Mouse (Mus musculus) limb, embryonic 15.5 days (tissue): ENCODE measurements around the gene Rnf20. TPM values are rescaled to one million over a fixed set of nuclear protein-coding genes. Genes with fewer than 3 reads are reported as not detected.

Source experiments
- ATAC-seq: fragments of 200-750 bp; cut with Nextera tagmentation; 2 replicates; pipeline ENCODE4 v1.8.0; 2017; ENCODE audit warnings: low read depth, moderate TSS enrichment; ENCODE audit not compliant: insufficient number of reproducible peaks, low FRiP score, low TSS enrichment
- H3K27ac ChIP-seq: fragments of 300-500 bp; sonication (generic); 2 replicates; pipeline ENCODE4 v1.5.1; 2015; ENCODE audit warnings: moderate library complexity, mild to moderate bottlenecking, inconsistent platforms
- H3K27me3 ChIP-seq: fragments of 300-500 bp; sonication (generic); 2 replicates; pipeline ENCODE4 v1.6.1; 2015; ENCODE audit warnings: inconsistent platforms
- H3K36me3 ChIP-seq: fragments of 300-500 bp; sonication (generic); 2 replicates; pipeline ENCODE4 v1.6.1; 2015; ENCODE audit warnings: inconsistent platforms
- H3K4me1 ChIP-seq: fragments of 300-500 bp; sonication (generic); 2 replicates; pipeline ENCODE4 v1.6.1; 2015; ENCODE audit warnings: inconsistent platforms
- H3K4me2 ChIP-seq: fragments of 300-500 bp; sonication (generic); 2 replicates; pipeline ENCODE4 v1.6.1; 2015; ENCODE audit warnings: mild to moderate bottlenecking, inconsistent platforms
- H3K4me3 ChIP-seq: fragments of 300-500 bp; sonication (generic); 2 replicates; pipeline ENCODE4 v1.5.1; 2015; ENCODE audit warnings: mild to moderate bottlenecking, inconsistent platforms
- H3K9ac ChIP-seq: fragments of 300-500 bp; sonication (generic); 2 replicates; pipeline ENCODE4 v1.6.1; 2015; ENCODE audit warnings: inconsistent platforms
- H3K9me3 ChIP-seq: fragments of 300-500 bp; sonication (generic); 2 replicates; pipeline ENCODE4 v1.6.1; 2016; ENCODE audit warnings: inconsistent platforms
- WGBS: fragments of 180-500 bp; shearing (Covaris S2); methylation state at CpG from one replicate; pipeline ENCODE4 v1.1.7; 2015; 5-methylcytosine and 5-hydroxymethylcytosine counted together
- polyA plus RNA-seq: library from polyadenylated mRNA; unstranded; fragments of >200 nt; fragmentation: Nextera tagmentation; extraction: Ambion mirVana; gene quantifications from 2 replicates; pipeline ENCODE4 v1.2.1, GENCODE M21; 2015

Rnf20 gene
- polyA plus RNA-seq, 1 experiment from 2014 or later: 40.0 TPM

- no peak for ATAC-seq
- Histone ChIP-seq H3K4me1 (no peaks in the 10 kb centered on the region), H3K9ac (no peak overlapping the region), H3K4me2 (no peak overlapping the region), H3K36me3 (peaks cover 26% of the 10 kb centered on the region), H3K4me3 (no peak overlapping the region), H3K27me3 (no peaks in the 10 kb centered on the region), H3K9me3 (no peaks in the 10 kb centered on the region), H3K27ac (no peak overlapping the region)
- 84% methylated on average over 5 of the region's 5 CpGs for WGBS
Observed at GRCm38 (mm10) chr4:49664850-49665249, 33.0 kb downstream of the Rnf20 start.

GRCm38 (mm10) chr4:49676071-49676470 lies 44.3 kb downstream of the Rnf20 start:
- ATAC-seq: no peak
- Histone ChIP-seq H3K4me1 (no peaks in the 10 kb centered on the region), H3K36me3 (no peaks in the 10 kb centered on the region), H3K4me2 (no peak overlapping the region), H3K9me3 (no peaks in the 10 kb centered on the region), H3K27me3 (no peaks in the 10 kb centered on the region), H3K27ac (no peak overlapping the region), H3K9ac (no peak overlapping the region), H3K4me3 (no peak overlapping the region)
- 89% methylated on average over 6 of the region's 6 CpGs for WGBS

- no peak for ATAC-seq
- H3K9me3 ChIP-seq: no peaks in the 10 kb centered on the region
Observed at GRCm38 (mm10) chr4:49676790-49677189, 45.0 kb downstream of the Rnf20 start.

GRCm38 (mm10) chr4:49680171-49680875 lies 48.5 kb downstream of the Rnf20 start:
- 90% methylated on average over 11 of the region's 11 CpGs for WGBS
- no peak for ATAC-seq

More at GRCm38 (mm10) chr4:49676790-49677189, 45.0 kb downstream of the Rnf20 start:
- H3K27me3 ChIP-seq: no peaks in the 10 kb centered on the region
- no peaks in the 10 kb centered on the region for H3K4me1 ChIP-seq
- no peak overlapping the region for H3K9ac ChIP-seq
- no peaks in the 10 kb centered on the region for H3K36me3 ChIP-seq
- H3K27ac ChIP-seq: no peak overlapping the region
- WGBS: 65% methylated on average over 7 of the region's 7 CpGs
- H3K4me2 ChIP-seq: no peak overlapping the region
- no peak overlapping the region for H3K4me3 ChIP-seq

GRCm38 (mm10) chr4:49681812-49682211 lies 50.0 kb downstream of the Rnf20 start, which contains the start of gene Ppp3r2:
Ppp3r2 (minus strand) TSS chr4:49682024.
- 85% methylated on average over 13 of the region's 13 CpGs for WGBS
- H3K4me3 ChIP-seq: no peak within 1 kb of the TSS

More at GRCm38 (mm10) chr4:49680171-49680875, 48.5 kb downstream of the Rnf20 start:
- H3K4me3 ChIP-seq: no peak overlapping the region
- no peaks in the 10 kb centered on the region for H3K27me3 ChIP-seq
- H3K4me1 ChIP-seq: no peaks in the 10 kb centered on the region
- H3K9me3 ChIP-seq: no peaks in the 10 kb centered on the region
- H3K27ac ChIP-seq: no peak overlapping the region
- no peaks in the 10 kb centered on the region for H3K36me3 ChIP-seq
- no peak overlapping the region for H3K4me2 ChIP-seq
- H3K9ac ChIP-seq: no peak overlapping the region

GRCm38 (mm10) chr4:49688594-49689288 lies 56.9 kb downstream of the Rnf20 start:
- 21% methylated on average over 9 of the region's 9 CpGs for WGBS
- no peak for ATAC-seq
- no peak overlapping the region; the same call in 1 of the 2 replicates for H3K9ac ChIP-seq
- H3K4me1 ChIP-seq: no peaks in the 10 kb centered on the region
- H3K27ac ChIP-seq: no peak overlapping the region
- no peaks in the 10 kb centered on the region for H3K36me3 ChIP-seq
- H3K4me3 ChIP-seq: no peak overlapping the region
- H3K9me3 ChIP-seq: no peaks in the 10 kb centered on the region
- H3K27me3 ChIP-seq: no peaks in the 10 kb centered on the region
- H3K4me2 ChIP-seq: no peak overlapping the region

More at GRCm38 (mm10) chr4:49681812-49682211, 50.0 kb downstream of the Rnf20 start, which contains the start of gene Ppp3r2:
- Histone ChIP-seq H3K9me3 (no peaks in the 10 kb centered on the region), H3K9ac (no peak within 1 kb of the TSS), H3K36me3 (no peaks in the 10 kb centered on the region), H3K4me2 (no peak within 1 kb of the TSS), H3K27ac (no peak within 1 kb of the TSS), H3K4me1 (no peaks in the 10 kb centered on the region), H3K27me3 (no peaks in the 10 kb centered on the region)
- ATAC-seq: no peak

- Histone ChIP-seq H3K9me3 (no peaks in the 10 kb centered on the region; the same call in 1 of the 2 replicates), H3K4me3 (no peak overlapping the region), H3K27me3 (no peaks in the 10 kb centered on the region), H3K27ac (no peak overlapping the region), H3K36me3 (no peaks in the 10 kb centered on the region), H3K4me2 (no peak overlapping the region), H3K9ac (no peak overlapping the region), H3K4me1 (no peaks in the 10 kb centered on the region)
- no peak for ATAC-seq
- WGBS: 61% methylated on average over 12 of the region's 12 CpGs
Observed at GRCm38 (mm10) chr4:49691405-49692194, 59.8 kb downstream of the Rnf20 start.

Other genes with a start within 250 kb of the Rnf20 start
- gene Acnat2, start 223.9 kb upstream of the Rnf20 start, polyA plus RNA-seq: not detected in 2 replicates
- not detected in 2 replicates for gene Acnat1, start 158.1 kb upstream of the Rnf20 start, polyA plus RNA-seq
- 0.12 TPM in 1 of 2 replicates, not detected in the other for gene Baat, start 125.4 kb upstream of the Rnf20 start, polyA plus RNA-seq
- gene Mrpl50, start 110.9 kb upstream of the Rnf20 start, polyA plus RNA-seq: 72.3 and 72.5 TPM in 2 replicates
- 10.1 and 11.2 TPM in 2 replicates for gene Zfp189, start 110.8 kb upstream of the Rnf20 start, polyA plus RNA-seq
- gene Aldob, start 82.5 kb upstream of the Rnf20 start, polyA plus RNA-seq: 0.20 and 0.86 TPM in 2 replicates
- gene Tmem246, start 34.1 kb upstream of the Rnf20 start, polyA plus RNA-seq: 38.1 and 39.6 TPM in 2 replicates
- gene Ppp3r2, start 50.0 kb downstream of the Rnf20 start, polyA plus RNA-seq: 0.05 and 0.09 TPM in 2 replicates
- 3.7 and 3.8 TPM in 2 replicates for gene Grin3a, start 213.7 kb downstream of the Rnf20 start, polyA plus RNA-seq